Mouse (Mus musculus) frontal cortex, postnatal 36 days (tissue): ENCODE data around the gene Dhdds.

Experiments
- DNase-seq, 2 experiments: peaks; one replicate each; pipeline ENCODE4 v3.0.0; 2022; ENCODE audit warnings: low spot score in 2 of 2

Dhdds gene

DNA sequence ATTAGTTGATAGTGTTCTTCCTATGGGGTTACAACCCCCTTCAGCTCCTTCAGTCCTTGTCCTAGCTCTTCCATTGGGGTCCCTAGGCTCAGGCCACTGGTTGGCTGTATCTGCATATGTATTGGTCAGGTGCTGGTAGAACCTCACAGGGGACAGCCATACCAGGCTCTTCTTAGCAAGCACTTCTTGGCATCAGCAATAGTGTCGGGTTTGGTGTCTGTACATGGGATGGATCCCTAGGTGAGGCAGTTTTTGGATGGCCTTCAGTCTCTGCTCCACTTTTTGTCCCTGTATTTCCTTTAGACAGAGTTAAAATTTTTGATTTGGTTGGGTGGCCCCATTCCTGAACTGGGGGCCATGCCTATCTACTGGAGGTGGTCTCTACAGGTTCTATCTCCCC is 41.8 kb downstream of the Dhdds start:
- DNase-seq, result no peak

DNA sequence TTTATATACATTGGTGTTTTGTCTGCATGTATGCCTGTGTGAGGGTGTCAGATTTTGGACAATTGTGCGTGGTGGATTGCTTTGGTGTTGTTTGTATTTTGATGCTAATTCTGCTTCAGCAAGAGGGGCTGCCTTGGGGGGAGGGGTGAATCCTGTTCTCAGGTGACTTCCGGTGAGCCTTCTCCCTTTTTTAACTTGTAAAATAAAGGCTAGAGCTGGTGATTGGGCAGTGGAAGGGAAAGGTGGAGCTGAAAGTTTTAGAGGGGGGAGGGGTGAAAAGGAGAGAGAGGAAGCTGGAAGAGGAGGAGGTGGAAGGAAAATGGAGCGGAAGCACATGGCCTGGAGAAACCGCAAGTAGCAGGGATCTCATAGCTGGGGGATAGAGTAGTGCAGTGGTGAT is 44.4 kb downstream of the Dhdds start:
- no peak for DNase-seq

DNA sequence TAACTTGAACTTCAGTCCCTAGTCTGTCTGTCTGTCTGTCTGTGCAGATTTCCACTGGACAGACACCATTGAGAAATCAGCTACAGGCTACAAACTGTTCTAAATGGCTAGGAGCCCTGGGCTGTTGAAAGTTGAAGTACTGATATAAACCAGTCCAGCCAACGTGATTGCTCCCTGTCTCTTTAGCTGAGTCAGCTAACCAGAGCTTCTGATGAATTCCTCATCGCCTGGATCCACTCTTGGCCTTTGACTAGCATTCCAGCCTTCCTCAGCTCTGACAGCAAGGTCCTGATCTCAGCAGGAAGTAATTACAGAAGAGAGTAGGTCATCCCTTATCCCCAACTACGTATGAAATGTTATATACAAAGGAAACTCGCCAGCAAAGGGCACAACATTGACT is 54.0 kb downstream of the Dhdds start:
- no peak for DNase-seq

DNA sequence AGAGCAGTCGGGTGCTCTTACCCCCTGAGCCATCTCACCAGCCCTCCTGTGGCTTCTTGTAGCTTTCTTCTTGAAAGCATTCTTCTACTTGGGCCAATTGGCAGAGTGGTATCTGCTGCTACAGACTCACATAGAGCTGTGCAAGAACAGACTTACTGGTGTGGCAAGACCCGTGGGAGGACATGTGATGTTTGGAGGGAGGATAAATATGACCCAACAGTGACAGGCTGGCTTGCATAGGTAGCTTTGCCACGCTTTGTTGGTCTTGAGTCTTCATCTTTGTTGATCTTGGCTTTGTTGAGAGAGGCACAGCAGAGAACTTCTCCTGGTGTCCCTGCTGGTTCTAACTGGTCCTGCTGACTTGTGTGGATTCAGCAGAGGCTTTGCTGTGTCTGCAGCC is 56.9 kb downstream of the Dhdds start:
- no peak for DNase-seq

DNA sequence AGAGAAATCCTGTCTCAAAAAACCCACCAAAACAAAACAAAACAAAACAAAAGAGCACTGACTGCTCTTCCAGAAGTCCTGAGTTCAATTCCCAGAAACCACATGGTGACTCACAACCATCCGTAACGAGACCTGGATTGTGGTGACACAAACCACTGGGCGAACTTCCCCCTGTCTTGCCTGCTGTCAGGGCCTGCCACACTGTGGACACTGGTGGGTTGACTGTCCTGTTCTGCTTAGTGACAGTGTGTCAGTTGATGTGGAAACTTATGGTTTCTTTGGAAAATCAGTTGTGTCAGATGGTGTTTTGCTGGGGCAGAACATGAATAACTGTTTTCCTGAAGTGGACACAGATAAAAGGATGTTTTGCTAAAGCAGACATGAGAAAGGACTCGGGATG is 58.0 kb downstream of the Dhdds start:
- no peak for DNase-seq

DNA sequence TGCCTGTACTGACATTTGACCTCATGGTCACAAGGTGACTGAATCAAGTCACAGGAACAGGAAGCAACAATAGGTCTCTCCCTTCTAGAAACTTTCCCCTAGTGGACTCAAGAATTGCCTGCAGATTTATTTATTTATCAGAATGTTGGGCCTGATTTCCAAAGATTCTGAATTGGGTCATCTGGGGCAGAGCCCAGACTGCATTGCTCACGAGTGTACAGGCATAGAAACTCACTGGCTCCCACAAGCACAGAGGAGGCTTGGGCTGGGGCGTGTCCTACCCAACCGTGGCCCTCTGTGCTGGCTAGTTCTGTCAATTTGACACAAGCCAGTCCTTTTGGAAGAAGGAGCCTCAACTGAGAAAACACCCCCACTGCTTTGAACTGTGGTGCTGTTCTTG is 59.1 kb downstream of the Dhdds start:
- no peak for DNase-seq

DNA sequence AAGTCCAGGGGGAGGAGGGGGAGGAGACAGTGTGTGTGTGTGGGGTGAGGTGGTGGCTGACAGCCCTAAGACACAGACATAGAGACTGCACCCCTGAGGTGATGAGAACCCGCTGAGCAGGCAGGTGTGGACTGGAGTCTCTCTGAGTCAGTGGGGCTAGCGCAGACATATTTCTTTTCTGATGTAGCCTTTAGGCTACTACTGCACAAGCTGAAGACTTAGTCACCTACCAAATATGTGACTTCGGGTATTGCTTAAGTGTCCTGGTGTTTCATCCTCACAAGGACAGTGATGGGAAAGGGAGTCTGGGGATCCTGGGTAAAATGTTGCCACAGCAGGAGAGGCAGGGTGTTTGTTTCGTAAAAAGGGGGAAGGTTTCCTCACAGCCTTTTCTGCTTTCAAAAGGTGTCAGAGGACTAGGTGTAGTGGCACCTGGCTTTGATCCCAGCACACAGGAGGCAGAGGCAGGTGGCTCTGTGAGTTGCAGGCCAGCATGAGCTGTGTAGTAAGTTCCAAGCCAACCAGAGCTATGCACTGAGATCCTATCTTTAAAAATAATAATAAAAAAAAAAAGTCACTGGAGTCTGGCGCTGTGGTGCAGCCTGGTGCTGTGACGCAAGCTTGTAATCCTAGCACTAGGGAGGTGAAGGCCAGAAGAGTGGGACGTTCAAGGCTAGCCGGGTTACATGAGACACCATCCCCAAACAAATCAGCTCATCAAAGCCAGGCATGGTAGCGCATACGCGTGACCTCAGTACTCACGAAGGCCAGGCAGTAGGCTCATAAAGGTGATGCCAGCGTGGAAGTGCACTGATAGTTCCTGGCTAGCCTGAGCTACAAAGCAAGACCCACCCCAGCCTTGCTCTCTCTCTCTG is 60.1 kb downstream of the Dhdds start:
- no peak for DNase-seq

DNA sequence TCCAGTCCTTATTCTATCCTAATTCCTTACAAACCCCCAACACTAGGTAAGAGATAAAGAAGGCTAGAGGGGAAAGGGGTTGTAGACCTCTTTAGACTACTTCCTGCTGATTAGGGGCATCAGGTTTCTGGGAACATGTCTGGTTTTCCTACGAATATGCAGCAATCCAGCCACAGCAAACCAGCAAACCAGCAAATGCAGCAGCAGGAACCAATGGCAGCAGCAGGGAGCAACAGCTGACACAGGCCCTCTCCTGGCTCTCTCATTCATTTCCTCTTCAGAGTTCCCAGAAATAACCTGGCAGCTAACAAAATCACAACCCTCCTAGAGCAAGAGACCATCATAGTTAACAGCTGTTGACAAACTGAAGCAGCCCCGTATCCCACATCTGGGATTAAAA is 62.6 kb downstream of the Dhdds start:
- no peak for DNase-seq

DNA sequence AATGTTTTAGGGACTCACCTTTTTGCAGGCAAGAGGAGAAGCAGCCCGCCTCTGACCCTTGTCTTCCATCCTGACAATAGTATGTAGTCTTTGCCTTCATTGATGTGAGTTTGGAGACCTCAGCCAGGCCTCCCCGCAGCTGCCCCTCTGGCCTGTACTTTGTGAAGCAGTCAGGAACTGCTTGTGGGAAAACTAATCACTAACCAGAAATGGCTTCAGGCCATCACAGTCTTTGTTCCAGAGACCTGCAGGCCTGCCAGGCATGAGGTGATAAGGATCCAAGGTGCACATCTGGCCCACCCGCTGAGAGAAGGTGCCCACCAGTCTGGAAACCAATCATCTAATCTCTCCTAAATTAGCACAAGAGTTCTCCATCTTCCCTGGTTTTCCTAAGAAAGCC is 68.9 kb downstream of the Dhdds start:
- DNase-seq, result no peak

DNA sequence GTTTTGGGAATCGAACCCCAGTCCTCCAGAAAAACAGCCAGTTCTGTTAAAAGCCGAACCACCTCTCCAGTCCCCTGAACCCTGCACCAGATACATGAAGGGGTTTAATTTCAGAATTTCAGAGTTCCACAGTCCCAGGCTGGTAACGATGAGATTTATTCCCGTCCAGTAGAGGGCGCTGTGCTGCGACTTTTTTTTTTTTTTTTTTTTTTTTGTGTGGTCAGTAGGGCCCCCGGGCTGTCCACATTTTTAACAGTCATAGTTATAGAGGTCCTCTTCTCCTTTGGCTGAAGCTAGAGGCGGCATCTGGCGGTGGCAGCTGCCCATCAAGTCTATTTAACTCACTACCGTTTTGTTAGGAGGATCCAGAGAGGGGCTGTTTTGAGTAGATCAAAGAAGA is 69.4 kb downstream of the Dhdds start:
- DNase-seq, result no peak

DNA sequence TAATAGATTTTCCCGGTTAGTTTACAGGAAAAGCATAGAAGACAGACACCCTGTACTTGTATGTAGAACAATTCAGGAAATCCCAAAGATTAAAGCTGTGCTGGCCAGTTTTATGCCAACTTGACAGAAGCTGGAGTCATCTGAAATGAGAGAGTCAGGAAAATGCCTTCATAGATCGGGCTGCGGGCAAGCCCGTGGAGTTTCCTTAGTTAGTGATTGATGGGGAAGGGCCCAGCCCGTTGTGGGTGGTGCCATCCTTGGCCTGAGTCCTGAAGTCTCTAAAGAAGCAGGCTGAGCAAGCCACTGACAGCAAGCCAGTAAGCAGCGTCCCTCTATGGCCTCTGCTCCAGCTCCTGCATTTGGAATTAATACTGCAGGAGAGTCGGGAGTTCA is 71.4 kb downstream of the Dhdds start:
- no peak for DNase-seq

DNA sequence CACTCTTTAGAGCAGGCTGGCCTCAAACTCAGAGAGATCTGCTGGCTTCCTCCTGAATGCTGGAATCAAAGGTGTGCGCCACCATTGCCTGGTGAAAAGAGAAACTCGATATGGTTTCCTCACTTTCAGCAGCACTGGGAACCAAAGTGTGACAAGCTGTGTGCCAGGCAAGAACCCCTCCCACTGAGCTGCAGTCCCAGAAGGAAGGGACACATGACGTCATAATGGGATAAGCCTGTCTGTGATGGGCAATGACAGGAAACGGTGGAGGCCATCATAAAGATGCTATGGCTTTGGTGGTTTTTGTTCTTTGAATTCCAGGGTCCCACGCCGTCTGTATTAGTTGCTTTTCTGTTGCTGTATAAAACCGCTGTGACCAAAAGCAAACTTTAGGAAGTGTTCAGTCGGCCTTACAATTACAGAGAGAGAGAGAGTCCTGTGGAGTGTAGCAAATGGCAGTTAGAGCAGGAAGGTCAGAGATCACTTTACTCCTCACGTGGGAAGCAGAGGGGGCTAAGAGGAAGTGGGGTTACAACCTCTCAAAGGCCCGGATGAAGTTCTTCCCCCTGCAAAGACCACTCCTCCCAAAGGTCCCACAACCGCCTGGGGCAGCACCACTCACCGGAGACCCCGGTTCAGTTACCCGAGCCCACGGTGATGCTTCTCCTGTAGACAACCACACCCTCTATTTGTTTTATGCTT is 72.0 kb downstream of the Dhdds start:
- no peak for DNase-seq

DNA sequence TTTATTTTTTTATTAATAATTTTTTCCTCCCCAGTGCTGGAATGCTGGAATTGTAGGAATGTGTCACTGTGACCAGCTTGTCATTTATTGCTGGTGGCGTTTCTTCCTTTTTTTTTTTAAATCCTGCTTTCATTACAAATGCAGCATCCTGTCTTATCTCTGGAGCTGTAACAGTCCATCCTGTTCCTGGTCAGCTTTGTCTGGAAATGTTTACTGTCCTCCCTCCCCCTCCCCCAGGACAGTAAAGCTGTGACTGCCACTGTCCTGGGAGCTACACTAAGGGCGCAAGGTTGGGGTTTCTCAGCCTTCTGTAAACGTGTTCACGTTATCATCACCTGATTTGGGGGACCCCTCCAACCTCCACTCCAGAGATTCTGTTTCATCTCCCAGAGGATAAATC is 75.5 kb downstream of the Dhdds start:
- DNase-seq, result no peak

DNA sequence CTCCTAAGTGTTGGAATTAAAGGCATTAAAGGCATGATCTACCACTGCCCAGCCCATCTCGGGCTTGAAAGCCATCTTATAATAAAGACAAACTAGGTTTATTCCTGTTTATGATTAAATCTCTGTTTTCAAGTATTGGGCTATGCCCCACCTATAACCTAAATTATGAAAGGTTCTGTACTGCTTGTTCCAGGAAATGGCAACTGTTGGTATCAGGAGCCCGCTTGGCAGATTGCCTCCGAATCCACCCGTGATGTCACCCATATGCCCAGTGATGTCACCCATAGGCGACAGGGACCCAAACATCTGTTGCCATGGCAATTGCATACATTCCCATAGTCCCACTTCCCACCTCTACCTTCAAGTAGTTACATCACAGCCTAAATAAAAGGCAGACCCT is 77.0 kb downstream of the Dhdds start:
- no peak for DNase-seq
